Mouse (Mus musculus): ENCODE measurements at regions not wholly inside any gene's neighbourhood (a gene's known extent, or its start where the extent isn't known, plus 50 kb on each side); places are given as distances from the start of the nearest gene placed in this dataset.

GRCm38 (mm10) chr14:114790946-114791830 lies 300.8 kb upstream of the Gpc5 start:
- H3K4me3 ChIP-seq (ENCODE audit: low read length), result peak overlapping the region; percentile 33
- H3K27ac ChIP-seq (ENCODE audit: low read depth, low read length), result no peak overlapping the region
- H3K9ac ChIP-seq (ENCODE audit: low read depth, low read length), result no peak overlapping the region
- no peaks in the 10 kb centered on the region for H3K4me1 ChIP-seq (ENCODE audit: control insufficient read depth, insufficient read depth, low read depth, low read length)
- WGBS, result 19% methylated on average over 13 of the region's 13 CpGs
- no peaks in the 10 kb centered on the region for H3K9me3 ChIP-seq (ENCODE audit: control insufficient read depth, low read length)
- peak; percentile 85 for ATAC-seq
- H3K4me2 ChIP-seq (ENCODE audit: low read length), result peak overlapping the region; percentile 55
- H3K27me3 ChIP-seq (replicated peaks; ENCODE audit: control insufficient read depth, insufficient read depth, low read length), result no peaks in the 10 kb centered on the region
- H3K36me3 ChIP-seq (ENCODE audit: control insufficient read depth, insufficient read depth, low read length), result no peaks in the 10 kb centered on the region

DNA sequence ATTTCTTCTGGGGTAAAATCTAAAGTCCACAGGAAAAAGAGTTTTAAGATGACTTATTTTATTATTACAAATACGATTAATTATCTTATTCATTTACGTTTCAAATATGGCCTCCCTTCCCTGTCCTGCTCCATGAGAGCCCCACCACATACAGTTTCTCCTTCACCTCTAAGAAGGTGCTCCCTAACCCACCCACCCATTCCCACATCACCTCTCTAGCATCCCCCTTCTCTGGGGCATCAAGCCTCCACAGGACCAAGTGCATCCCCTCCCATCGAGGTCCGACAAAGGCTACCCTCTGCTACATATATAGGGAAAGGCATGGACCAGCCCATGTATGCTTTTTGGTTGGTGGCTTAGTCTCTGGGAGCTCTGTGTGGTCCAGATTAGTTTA lies 300.2 kb upstream of the Gpc5 start:
- 63% methylated on average over 4 of the region's 4 CpGs for WGBS

DNA sequence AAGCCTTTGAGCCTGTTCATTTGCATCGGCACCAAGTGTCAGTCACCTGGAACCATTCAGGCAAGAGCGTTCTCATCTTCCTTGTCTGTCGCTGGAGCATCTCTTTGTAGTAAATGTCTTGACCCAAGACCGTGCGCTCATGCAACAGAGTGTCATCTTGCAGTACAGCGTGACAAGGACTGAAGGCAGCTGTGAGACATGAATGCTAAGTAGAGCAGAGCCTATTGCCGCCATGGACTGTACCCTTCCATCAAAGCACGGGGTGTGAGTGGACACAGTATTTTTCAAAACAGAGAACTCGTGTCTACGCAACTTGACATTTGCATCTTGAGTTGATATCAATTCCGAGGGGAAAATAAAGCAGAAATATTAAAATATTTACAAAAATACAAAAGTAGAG lies 287.4 kb upstream of the Gpc5 start:
- 84% methylated on average over 11 of the region's 11 CpGs for WGBS
- no peak overlapping the region for H3K4me2 ChIP-seq (ENCODE audit: low read length)
- H3K4me1 ChIP-seq (ENCODE audit: control insufficient read depth, insufficient read depth, low read depth, low read length), result no peaks in the 10 kb centered on the region

More for the DNA sequence above, 300.2 kb upstream of the Gpc5 start:
- Histone ChIP-seq H3K9me3 (ENCODE audit: control insufficient read depth, low read length) (no peaks in the 10 kb centered on the region), H3K27ac (ENCODE audit: low read depth, low read length) (no peak overlapping the region), H3K4me1 (ENCODE audit: control insufficient read depth, insufficient read depth, low read depth, low read length) (no peaks in the 10 kb centered on the region), H3K9ac (ENCODE audit: low read depth, low read length) (no peak overlapping the region), H3K4me2 (ENCODE audit: low read length) (no peak overlapping the region), H3K4me3 (ENCODE audit: low read length) (no peak overlapping the region), H3K36me3 (ENCODE audit: control insufficient read depth, insufficient read depth, low read length) (no peaks in the 10 kb centered on the region), H3K27me3 (replicated peaks; ENCODE audit: control insufficient read depth, insufficient read depth, low read length) (no peaks in the 10 kb centered on the region)
- peak; percentile 56; the same call in 1 of the 2 replicates for ATAC-seq

DNA sequence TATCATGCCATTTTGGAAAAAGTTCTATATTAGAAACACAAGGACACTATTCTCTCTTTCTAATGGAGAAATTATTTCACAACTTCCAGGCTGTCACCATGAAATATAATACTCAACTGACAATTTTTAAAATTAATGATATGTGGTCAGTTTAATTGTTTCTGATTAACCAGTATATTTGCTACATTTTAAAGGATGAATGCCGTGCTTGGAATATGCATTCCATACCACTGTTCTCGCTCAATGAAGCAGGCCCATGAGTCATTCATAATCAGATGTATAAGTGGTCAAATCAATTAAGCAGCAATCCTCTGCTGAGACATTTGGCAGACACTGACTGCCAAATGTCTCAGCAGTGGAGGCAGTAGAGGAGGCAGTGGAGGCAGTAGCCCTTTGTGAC lies 283.4 kb upstream of the Gpc5 start:
- H3K9me3 ChIP-seq (ENCODE audit: control insufficient read depth, low read length), result no peaks in the 10 kb centered on the region
- ATAC-seq, result no peak
- H3K4me2 ChIP-seq (ENCODE audit: low read length), result no peak overlapping the region
- no peak overlapping the region for H3K27ac ChIP-seq (ENCODE audit: low read depth, low read length)
- H3K4me3 ChIP-seq (ENCODE audit: low read length), result no peak overlapping the region
- no peaks in the 10 kb centered on the region for H3K36me3 ChIP-seq (ENCODE audit: control insufficient read depth, insufficient read depth, low read length)
- no peaks in the 10 kb centered on the region for H3K4me1 ChIP-seq (ENCODE audit: control insufficient read depth, insufficient read depth, low read depth, low read length)
- H3K27me3 ChIP-seq (replicated peaks; ENCODE audit: control insufficient read depth, insufficient read depth, low read length), result no peaks in the 10 kb centered on the region
- WGBS, result 72% methylated on average over 2 of the region's 2 CpGs
- no peak overlapping the region for H3K9ac ChIP-seq (ENCODE audit: low read depth, low read length)

More for the DNA sequence above, 287.4 kb upstream of the Gpc5 start:
- Histone ChIP-seq H3K27ac (ENCODE audit: low read depth, low read length) (no peak overlapping the region), H3K4me3 (ENCODE audit: low read length) (no peak overlapping the region), H3K36me3 (ENCODE audit: control insufficient read depth, insufficient read depth, low read length) (no peaks in the 10 kb centered on the region), H3K9me3 (ENCODE audit: control insufficient read depth, low read length) (no peaks in the 10 kb centered on the region), H3K9ac (ENCODE audit: low read depth, low read length) (no peak overlapping the region), H3K27me3 (replicated peaks; ENCODE audit: control insufficient read depth, insufficient read depth, low read length) (no peaks in the 10 kb centered on the region)
- no peak for ATAC-seq

- H3K4me2 ChIP-seq (ENCODE audit: low read length), result no peak overlapping the region
- no peaks in the 10 kb centered on the region for H3K9me3 ChIP-seq (ENCODE audit: control insufficient read depth, low read length)
- H3K27ac ChIP-seq (ENCODE audit: low read depth, low read length), result no peak overlapping the region
- no peak overlapping the region for H3K4me3 ChIP-seq (ENCODE audit: low read length)
- WGBS, result 46% methylated on average over 1 of the region's 1 CpGs
- no peak for ATAC-seq
- H3K4me1 ChIP-seq (ENCODE audit: control insufficient read depth, insufficient read depth, low read depth, low read length), result peaks cover 5% of the 10 kb centered on the region
- no peak overlapping the region for H3K9ac ChIP-seq (ENCODE audit: low read depth, low read length)
- no peaks in the 10 kb centered on the region for H3K27me3 ChIP-seq (replicated peaks; ENCODE audit: control insufficient read depth, insufficient read depth, low read length)
- no peaks in the 10 kb centered on the region for H3K36me3 ChIP-seq (ENCODE audit: control insufficient read depth, insufficient read depth, low read length)
These were observed 271.3 kb upstream of the Gpc5 start for GRCm38 (mm10) chr14:114820677-114821076.

DNA sequence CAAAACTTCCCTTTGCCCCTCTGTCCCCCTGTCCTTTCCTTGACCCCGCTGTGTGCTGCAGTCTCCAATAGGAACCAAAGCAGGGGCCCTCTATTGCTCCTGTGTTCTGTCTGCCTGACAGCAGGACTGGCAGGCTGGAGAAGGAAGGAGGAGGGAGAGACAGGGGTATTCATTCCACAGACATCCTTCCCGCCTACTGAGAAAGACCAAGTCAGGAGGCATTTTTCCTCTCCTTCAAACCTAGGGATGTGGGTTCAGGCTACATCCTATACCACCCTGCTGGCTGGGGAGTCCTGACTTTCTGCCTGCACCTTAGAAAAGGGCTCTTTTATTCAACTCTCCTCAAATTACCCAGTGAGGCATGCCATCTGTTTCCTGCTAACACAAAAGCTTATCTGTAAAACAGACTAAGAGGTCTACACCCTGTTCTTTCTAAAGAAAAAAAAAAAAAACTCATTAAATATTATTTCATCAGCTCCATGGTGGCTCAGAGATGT lies 270.9 kb upstream of the Gpc5 start:
- Histone ChIP-seq H3K9ac (ENCODE audit: low read depth, low read length) (no peak overlapping the region), H3K36me3 (ENCODE audit: control insufficient read depth, insufficient read depth, low read length) (no peaks in the 10 kb centered on the region), H3K4me2 (ENCODE audit: low read length) (no peak overlapping the region), H3K27ac (ENCODE audit: low read depth, low read length) (no peak overlapping the region), H3K27me3 (replicated peaks; ENCODE audit: control insufficient read depth, insufficient read depth, low read length) (no peaks in the 10 kb centered on the region), H3K4me1 (ENCODE audit: control insufficient read depth, insufficient read depth, low read depth, low read length) (peaks cover 5% of the 10 kb centered on the region), H3K4me3 (ENCODE audit: low read length) (no peak overlapping the region), H3K9me3 (ENCODE audit: control insufficient read depth, low read length) (no peaks in the 10 kb centered on the region)
- 0 out of 2 replicates have a peak, but pooled peaks have one; percentile 54 for ATAC-seq
- WGBS, result 19% methylated on average over 2 of the region's 2 CpGs

DNA sequence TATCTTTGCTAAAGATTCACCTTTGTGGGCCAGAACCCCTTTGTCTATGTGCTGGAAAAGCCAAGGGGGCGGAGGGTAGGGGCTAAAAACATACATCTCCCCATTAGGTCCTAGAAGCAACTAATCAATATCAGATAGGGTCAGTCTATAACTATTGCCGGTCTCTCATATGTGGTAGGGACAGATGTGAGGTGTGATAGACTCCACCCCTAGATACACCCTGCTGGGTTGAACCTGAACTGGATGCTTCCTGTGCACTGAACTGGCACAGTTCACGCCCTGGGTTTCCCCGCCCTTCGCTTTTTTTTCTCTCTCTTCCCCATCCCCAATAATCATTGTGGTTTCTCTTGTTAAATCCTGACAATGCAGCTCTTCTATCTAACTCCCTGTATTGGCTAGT lies 270.3 kb upstream of the Gpc5 start:
- Histone ChIP-seq H3K4me3 (ENCODE audit: low read length) (no peak overlapping the region), H3K4me2 (ENCODE audit: low read length) (no peak overlapping the region), H3K4me1 (ENCODE audit: control insufficient read depth, insufficient read depth, low read depth, low read length) (peaks cover 5% of the 10 kb centered on the region), H3K27me3 (replicated peaks; ENCODE audit: control insufficient read depth, insufficient read depth, low read length) (no peaks in the 10 kb centered on the region), H3K36me3 (ENCODE audit: control insufficient read depth, insufficient read depth, low read length) (no peaks in the 10 kb centered on the region), H3K9me3 (ENCODE audit: control insufficient read depth, low read length) (no peaks in the 10 kb centered on the region), H3K9ac (ENCODE audit: low read depth, low read length) (no peak overlapping the region), H3K27ac (ENCODE audit: low read depth, low read length) (no peak overlapping the region)
- 76% methylated on average over 5 of the region's 5 CpGs for WGBS
- no peak for ATAC-seq

GRCm38 (mm10) chr14:114826662-114827321 lies 265.2 kb upstream of the Gpc5 start:
- 73% methylated on average over 10 of the region's 10 CpGs for WGBS

GRCm38 (mm10) chr14:114829310-114829709 lies 262.7 kb upstream of the Gpc5 start:
- no peak overlapping the region for H3K4me3 ChIP-seq (ENCODE audit: low read length)
- ATAC-seq, result no peak
- H3K27ac ChIP-seq (ENCODE audit: low read depth, low read length), result no peak overlapping the region
- H3K9me3 ChIP-seq (ENCODE audit: control insufficient read depth, low read length), result no peaks in the 10 kb centered on the region
- H3K4me1 ChIP-seq (ENCODE audit: control insufficient read depth, insufficient read depth, low read depth, low read length), result no peaks in the 10 kb centered on the region
- no peak overlapping the region for H3K4me2 ChIP-seq (ENCODE audit: low read length)
- H3K27me3 ChIP-seq (replicated peaks; ENCODE audit: control insufficient read depth, insufficient read depth, low read length), result no peaks in the 10 kb centered on the region
- no peak overlapping the region for H3K9ac ChIP-seq (ENCODE audit: low read depth, low read length)
- WGBS, result 34% methylated on average over 2 of the region's 2 CpGs
- H3K36me3 ChIP-seq (ENCODE audit: control insufficient read depth, insufficient read depth, low read length), result no peaks in the 10 kb centered on the region

More at GRCm38 (mm10) chr14:114826662-114827321, 265.2 kb upstream of the Gpc5 start:
- H3K4me3 ChIP-seq (ENCODE audit: low read length), result no peak overlapping the region
- H3K9me3 ChIP-seq (ENCODE audit: control insufficient read depth, low read length), result no peaks in the 10 kb centered on the region
- no peaks in the 10 kb centered on the region for H3K36me3 ChIP-seq (ENCODE audit: control insufficient read depth, insufficient read depth, low read length)
- no peak overlapping the region for H3K9ac ChIP-seq (ENCODE audit: low read depth, low read length)
- no peaks in the 10 kb centered on the region for H3K27me3 ChIP-seq (replicated peaks; ENCODE audit: control insufficient read depth, insufficient read depth, low read length)
- no peaks in the 10 kb centered on the region for H3K4me1 ChIP-seq (ENCODE audit: control insufficient read depth, insufficient read depth, low read depth, low read length)
- no peak overlapping the region for H3K27ac ChIP-seq (ENCODE audit: low read depth, low read length)
- no peak for ATAC-seq
- H3K4me2 ChIP-seq (ENCODE audit: low read length), result no peak overlapping the region

All from hindbrain, embryonic 16.5 days (tissue).